7 mouse cellular contexts compared by ENCODE assay signal in the genomic region with DNA sequence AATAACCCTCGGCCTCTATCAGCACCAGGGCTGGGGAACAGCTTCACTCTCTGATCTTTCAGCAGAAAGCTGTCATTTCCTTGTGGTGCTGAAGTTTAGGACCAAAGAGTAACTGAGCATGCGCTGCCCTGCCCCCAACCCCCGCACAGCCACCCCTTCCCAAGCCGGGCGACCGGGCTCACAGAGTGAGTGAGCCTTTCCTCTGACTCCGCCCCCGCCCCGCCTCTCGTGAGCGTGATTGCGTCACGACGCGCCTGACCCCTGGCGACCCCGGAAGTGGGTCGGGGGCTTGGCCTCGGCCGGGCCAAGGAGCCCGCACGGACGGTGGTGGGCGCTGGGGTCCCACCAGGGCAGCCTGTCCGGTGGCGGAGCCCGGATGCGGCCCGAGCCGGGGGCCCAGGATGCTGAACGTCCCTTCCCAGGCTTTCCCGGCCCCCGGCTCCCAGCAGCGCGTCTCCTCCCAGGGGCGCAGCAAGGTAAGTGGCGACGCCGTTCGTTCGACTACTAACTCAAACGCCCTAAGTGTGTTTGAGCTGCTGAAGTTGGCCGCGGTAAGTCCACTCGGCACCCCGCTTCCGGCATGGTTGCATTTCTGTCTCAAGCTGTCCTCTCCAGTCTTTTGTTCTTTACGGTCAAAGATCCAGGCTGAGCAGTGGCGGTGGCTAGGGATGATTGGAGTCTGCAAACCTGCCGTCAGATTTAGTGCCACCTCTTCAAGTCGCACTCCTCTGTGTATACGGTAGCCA. TPM values are rescaled to one million over a fixed set of nuclear protein-coding genes. Genes with fewer than 3 reads are reported as not detected.
DNase-seq lines count a peak whose midpoint lies in the region; ATAC-seq lines count a peak whose summit lies in the region.

A gene (plus strand): TSS at position 237 of the 746 bp plus-strand sequence.

- DNase-seq in adrenal gland, adult 8-10 months, result peak; percentile 91
- peak; percentile 98 for DNase-seq in embryo, embryonic 9.5 days (ENCODE audit: extremely low spot score)
- DNase-seq in gastrocnemius, postnatal 4 days (ENCODE audit: low spot score in 2 of 2), result peak; percentile 95 to 96
- peak; percentile 91 to 93 for DNase-seq in left cerebral cortex, postnatal 36 days (ENCODE audit: low spot score in 2 of 2)
- peak; percentile 100 for DNase-seq in midbrain, embryonic 11.5 days (ENCODE audit: low spot score, missing footprints)
- peak; percentile 93 for DNase-seq in skeletal muscle tissue, adult 2 months (ENCODE audit: low read depth, low spot score)

- H3K36me3 ChIP-seq in intestine, embryonic 16.5 days (ENCODE audit: control insufficient read depth, insufficient read depth, low read length), result no peaks in the 10 kb centered on the region
- H3K36me3 ChIP-seq in midbrain, embryonic 11.5 days (ENCODE audit: control insufficient read depth, insufficient read depth, low read length), result no peaks in the 10 kb centered on the region

- H3K27ac ChIP-seq in intestine, embryonic 16.5 days (ENCODE audit: low read length), result peak within 1 kb of the TSS; percentile 79
- H3K27ac ChIP-seq in midbrain, embryonic 11.5 days (ENCODE audit: low read depth, low read length), result no peak within 1 kb of the TSS

- 0% methylated on average over 51 of the region's 52 CpGs for WGBS in intestine, embryonic 16.5 days
- WGBS in midbrain, embryonic 11.5 days, result under 1% methylated on average over 52 of the region's 52 CpGs

- peaks cover 9% of the 10 kb centered on the region for H3K27me3 ChIP-seq in intestine, embryonic 16.5 days (replicated peaks; ENCODE audit: control insufficient read depth, insufficient read depth, low read length)
- no peaks in the 10 kb centered on the region for H3K27me3 ChIP-seq in midbrain, embryonic 11.5 days (ENCODE audit: control insufficient read depth, insufficient read depth, low read length)

- H3K4me2 ChIP-seq in intestine, embryonic 16.5 days (ENCODE audit: low read depth, low read length), result peak within 1 kb of the TSS; percentile 64
- peak within 1 kb of the TSS; percentile 53 for H3K4me2 ChIP-seq in midbrain, embryonic 11.5 days

- peak within 1 kb of the TSS; percentile 90 for H3K9ac ChIP-seq in intestine, embryonic 16.5 days (ENCODE audit: low read depth, low read length)
- peak within 1 kb of the TSS; percentile 79 for H3K9ac ChIP-seq in midbrain, embryonic 11.5 days (ENCODE audit: low read length)

- ATAC-seq in intestine, embryonic 16.5 days, result peak; percentile 100
- peak; percentile 100 for ATAC-seq in midbrain, embryonic 11.5 days (ENCODE audit: low FRiP score)

- intact Hi-C loops in left cerebral cortex, postnatal 36 days (cut with DNase I), result loop anchor here (2.0 to 10.0 kb wide), 2 partner anchors 141 to 427 kb away; a partner anchor contains a TSS

- peaks cover 6% of the 10 kb centered on the region for H3K4me1 ChIP-seq in intestine, embryonic 16.5 days (ENCODE audit: control insufficient read depth, insufficient read depth, low read length)
- H3K4me1 ChIP-seq in midbrain, embryonic 11.5 days (ENCODE audit: control insufficient read depth, insufficient read depth, low read length), result peaks cover 12% of the 10 kb centered on the region

- H3K4me3 ChIP-seq in intestine, embryonic 16.5 days (ENCODE audit: low read length), result peak within 1 kb of the TSS; percentile 87
- peak within 1 kb of the TSS; percentile 64 for H3K4me3 ChIP-seq in midbrain, embryonic 11.5 days (ENCODE audit: low read depth, low read length)

- H3K9me3 ChIP-seq in intestine, embryonic 16.5 days (ENCODE audit: control insufficient read depth, low read length), result no peaks in the 10 kb centered on the region
- no peaks in the 10 kb centered on the region for H3K9me3 ChIP-seq in midbrain, embryonic 11.5 days (ENCODE audit: control insufficient read depth, low read length)

RNA-seq across cellular contexts. Expression of the gene that starts here (rescaled TPM):
- 10 to 100 TPM; 38.7 to 46.3 (median 43.8) TPM for total RNA-seq in adrenal gland, adult 8-10 months (2022)
- 10 to 100 TPM; 23.0 to 23.7 TPM for total RNA-seq in gastrocnemius, postnatal 4 days (2021)
- polyA plus RNA-seq in intestine, embryonic 16.5 days (2015; fragmentation: Nextera tagmentation; extraction: Ambion mirVana), result 56.4 and 57.6 TPM in 2 replicates
- total RNA-seq in left cerebral cortex, postnatal 36 days (2021), result 10 to 100 TPM; 35.0 to 43.2 TPM
- 126 and 134 TPM in 2 replicates for polyA plus RNA-seq in midbrain, embryonic 11.5 days (2014; fragmentation: Nextera tagmentation; extraction: Ambion mirVana)
